Mouse (Mus musculus): ENCODE data around the gene Supt5. TPM values are rescaled to one million over a fixed set of nuclear protein-coding genes. Genes with fewer than 3 reads are reported as not detected.
A peak's percentile ranks its signal among the peaks of the same experiment; 100 is the strongest.

The Supt5 gene
- polyA plus RNA-seq, 2 experiments, result 76.2 to 116 TPM

DNA sequence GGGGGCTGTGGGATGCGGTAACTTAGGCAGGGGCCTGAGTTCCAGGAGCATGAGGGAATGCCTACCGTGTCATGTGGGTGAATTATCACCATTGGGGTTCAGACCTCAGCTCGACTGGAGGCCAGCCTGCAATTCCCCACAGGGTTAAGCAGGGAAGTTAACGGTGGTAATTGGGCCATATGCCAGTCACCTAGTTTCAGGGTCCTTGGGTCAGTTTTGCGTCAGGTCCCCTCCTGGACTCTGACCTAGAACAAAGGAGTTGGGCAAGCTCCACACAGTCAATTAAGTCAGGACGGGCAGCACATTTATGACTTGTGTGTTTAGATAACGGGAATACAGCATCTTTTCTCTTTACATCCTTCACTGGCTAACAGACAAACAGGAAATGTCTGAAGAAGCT lies 2.8 kb upstream of the Supt5 start:
- H3K9me3 ChIP-seq (ENCODE audit: control insufficient read depth, low read length), result no peaks in the 10 kb centered on the region
- no peaks in the 10 kb centered on the region for H3K36me3 ChIP-seq (ENCODE audit: control insufficient read depth, insufficient read depth, low read length)
- no peak for TF ChIP-seq POLR2A (IDR thresholded peaks at IDR 0.05; ENCODE audit: borderline replicate concordance, extremely low read depth, insufficient read depth, insufficient read length)
- ATAC-seq (ENCODE audit: low FRiP score, low read depth) (no peak), DNase-seq (ENCODE audit: low spot score) (no peak)
- no peak overlapping the region for H3K9ac ChIP-seq (ENCODE audit: low read depth, low read length, severe bottlenecking)
- H3K27me3 ChIP-seq (ENCODE audit: control insufficient read depth, insufficient read depth, low read length), result no peaks in the 10 kb centered on the region
- no peak overlapping the region for H3K4me3 ChIP-seq (replicated peaks; ENCODE audit: low read length)
- peak overlapping the region; percentile 48; the same call in 1 of the 2 replicates for H3K27ac ChIP-seq (replicated peaks; ENCODE audit: low read depth, low read length)
- H3K4me1 ChIP-seq (ENCODE audit: control insufficient read depth, insufficient read depth, low read length), result peaks cover 8% of the 10 kb centered on the region; the same call in 1 of the 2 replicates
- H3K4me2 ChIP-seq (replicated peaks; ENCODE audit: low read depth, low read length, severe bottlenecking), result no peak overlapping the region
- 27% methylated on average over 7 of the region's 7 CpGs for WGBS

DNA sequence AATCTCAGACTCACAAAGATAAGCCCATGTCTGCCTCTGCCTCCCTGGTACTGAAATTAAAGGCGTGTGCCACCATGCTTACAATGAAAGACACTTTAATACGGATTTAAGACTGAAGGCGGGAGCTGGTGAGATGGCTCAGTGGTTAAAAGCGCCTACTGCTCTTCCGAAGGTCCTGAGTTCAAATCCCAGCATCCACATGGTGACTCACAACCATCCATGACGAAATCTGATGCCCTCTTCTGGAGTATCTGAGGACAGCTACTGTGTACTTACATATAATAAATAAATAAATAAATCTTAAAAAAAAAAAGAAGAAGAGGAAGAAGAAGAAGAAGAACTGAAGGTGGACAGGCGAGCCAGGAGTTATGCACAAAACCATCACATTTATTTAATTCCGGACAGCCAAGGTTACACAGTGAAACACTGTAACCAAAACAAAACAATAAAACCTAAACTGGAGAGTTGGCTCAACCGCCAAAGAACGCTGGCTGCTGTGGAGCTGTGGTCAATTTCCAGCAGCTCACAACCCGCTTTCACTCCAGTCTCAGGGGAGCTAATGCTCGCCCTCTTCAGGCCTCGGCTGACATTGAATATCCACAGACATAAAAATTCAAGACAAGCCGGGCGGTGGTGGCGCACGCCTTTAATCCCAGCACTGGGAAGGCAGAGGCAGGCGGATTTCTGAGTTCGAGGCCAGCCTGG lies 819 bp upstream of the Supt5 start:
- no peak for ATAC-seq (ENCODE audit: low FRiP score, low read depth)
- Histone ChIP-seq H3K4me2 (replicated peaks; ENCODE audit: low read depth, low read length, severe bottlenecking) (peak overlapping the region; percentile 62), H3K9me3 (ENCODE audit: control insufficient read depth, low read length) (no peaks in the 10 kb centered on the region), H3K4me1 (ENCODE audit: control insufficient read depth, insufficient read depth, low read length) (peaks cover 8% of the 10 kb centered on the region; the same call in 1 of the 2 replicates), H3K27ac (replicated peaks; ENCODE audit: low read depth, low read length) (peak overlapping the region; percentile 87), H3K27me3 (ENCODE audit: control insufficient read depth, insufficient read depth, low read length) (no peaks in the 10 kb centered on the region), H3K9ac (ENCODE audit: low read depth, low read length, severe bottlenecking) (peak overlapping the region; percentile 96), H3K36me3 (ENCODE audit: control insufficient read depth, insufficient read depth, low read length) (0 out of 2 replicates have a peak, but pooled peaks cover 6% of the 10 kb centered on the region), H3K4me3 (replicated peaks; ENCODE audit: low read length) (peak overlapping the region; percentile 100)
- no peak for DNase-seq (ENCODE audit: low spot score)
- 79% methylated on average over 19 of the region's 19 CpGs for WGBS
- no peak for TF ChIP-seq POLR2A (IDR thresholded peaks at IDR 0.05; ENCODE audit: borderline replicate concordance, extremely low read depth, insufficient read depth, insufficient read length)

DNA sequence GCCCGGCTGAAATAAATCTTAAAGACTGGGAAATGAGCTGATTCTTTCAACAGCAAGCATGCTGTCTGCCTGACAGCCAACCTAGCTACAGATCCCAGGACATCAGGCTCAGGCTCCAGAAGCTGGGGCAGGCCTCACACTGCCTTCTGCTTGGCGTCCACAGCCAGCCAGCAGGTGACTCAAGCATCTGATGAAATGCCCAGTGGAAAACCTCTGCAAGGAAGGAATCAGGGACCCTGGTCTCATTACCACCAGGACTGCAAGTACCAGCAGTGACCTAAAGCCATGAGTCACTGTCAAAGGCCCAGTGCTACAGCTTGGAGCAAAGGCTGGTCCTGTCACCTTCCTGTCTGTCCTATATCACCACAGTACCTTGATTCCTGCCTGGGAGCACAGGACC lies 3.1 kb downstream of the Supt5 start:
- H3K4me1 ChIP-seq (ENCODE audit: control insufficient read depth, insufficient read depth, low read length), result peaks cover 3% of the 10 kb centered on the region; the same call in 1 of the 2 replicates
- no peak overlapping the region for H3K4me3 ChIP-seq (replicated peaks; ENCODE audit: low read length)
- WGBS, result 96% methylated on average over 2 of the region's 2 CpGs
- no peak for DNase-seq (ENCODE audit: low spot score)
- H3K36me3 ChIP-seq (ENCODE audit: control insufficient read depth, insufficient read depth, low read length), result peaks cover 20% of the 10 kb centered on the region
- H3K27ac ChIP-seq (replicated peaks; ENCODE audit: low read depth, low read length), result no peak overlapping the region
- no peak for ATAC-seq (ENCODE audit: low FRiP score, low read depth)
- H3K27me3 ChIP-seq (ENCODE audit: control insufficient read depth, insufficient read depth, low read length), result no peaks in the 10 kb centered on the region
- H3K9ac ChIP-seq (ENCODE audit: low read depth, low read length, severe bottlenecking), result no peak overlapping the region
- no peaks in the 10 kb centered on the region for H3K9me3 ChIP-seq (ENCODE audit: control insufficient read depth, low read length)
- no peak for TF ChIP-seq POLR2A (IDR thresholded peaks at IDR 0.05; ENCODE audit: borderline replicate concordance, extremely low read depth, insufficient read depth, insufficient read length)
- H3K4me2 ChIP-seq (replicated peaks; ENCODE audit: low read depth, low read length, severe bottlenecking), result no peak overlapping the region

- Histone ChIP-seq H3K9ac (ENCODE audit: low read depth, low read length, severe bottlenecking) (no peak overlapping the region), H3K36me3 (ENCODE audit: control insufficient read depth, insufficient read depth, low read length) (peaks cover 29% of the 10 kb centered on the region), H3K4me2 (replicated peaks; ENCODE audit: low read depth, low read length, severe bottlenecking) (no peak overlapping the region), H3K27me3 (ENCODE audit: control insufficient read depth, insufficient read depth, low read length) (no peaks in the 10 kb centered on the region), H3K4me3 (replicated peaks; ENCODE audit: low read length) (no peak overlapping the region), H3K9me3 (ENCODE audit: control insufficient read depth, low read length) (no peaks in the 10 kb centered on the region), H3K4me1 (ENCODE audit: control insufficient read depth, insufficient read depth, low read length) (peaks cover 3% of the 10 kb centered on the region; the same call in 1 of the 2 replicates), H3K27ac (replicated peaks; ENCODE audit: low read depth, low read length) (no peak overlapping the region)
- TF ChIP-seq POLR2A (IDR thresholded peaks at IDR 0.05; ENCODE audit: borderline replicate concordance, extremely low read depth, insufficient read depth, insufficient read length), result no peak
- ATAC-seq (ENCODE audit: low FRiP score, low read depth), result no peak
- 82% methylated on average over 4 of the region's 4 CpGs for WGBS
- DNase-seq (ENCODE audit: low spot score), result no peak
These were observed 4.0 kb downstream of the Supt5 start for GRCm38 (mm10) chr7:28334534-28334933.

DNA sequence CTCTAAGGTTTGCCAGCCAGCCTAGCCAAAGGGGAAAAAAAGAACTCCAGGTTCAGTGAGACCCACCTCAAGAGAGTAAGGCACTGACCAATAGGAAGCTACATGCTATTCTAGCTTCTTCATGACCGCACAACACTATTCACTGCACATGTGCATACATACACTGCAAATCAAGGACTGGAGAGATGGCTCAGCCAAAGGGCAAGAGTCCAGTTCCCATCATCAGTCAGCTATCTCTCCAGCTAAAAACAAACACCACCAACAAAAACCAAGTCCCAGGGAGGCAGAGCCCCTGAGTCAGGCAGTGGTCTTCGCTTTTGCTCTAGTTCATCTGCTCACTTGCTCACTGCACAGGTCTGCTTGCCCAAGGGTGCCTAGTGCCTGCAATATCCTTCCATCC lies 10.3 kb downstream of the Supt5 start:
- no peak overlapping the region for H3K4me2 ChIP-seq (replicated peaks; ENCODE audit: low read depth, low read length, severe bottlenecking)
- DNase-seq (ENCODE audit: low spot score) (no peak), ATAC-seq (ENCODE audit: low FRiP score, low read depth) (no peak)
- peaks cover 77% of the 10 kb centered on the region for H3K36me3 ChIP-seq (ENCODE audit: control insufficient read depth, insufficient read depth, low read length)
- TF ChIP-seq POLR2A (IDR thresholded peaks at IDR 0.05; ENCODE audit: borderline replicate concordance, extremely low read depth, insufficient read depth, insufficient read length), result no peak
- no peak overlapping the region for H3K27ac ChIP-seq (replicated peaks; ENCODE audit: low read depth, low read length)
- H3K4me1 ChIP-seq (ENCODE audit: control insufficient read depth, insufficient read depth, low read length), result no peaks in the 10 kb centered on the region
- H3K9ac ChIP-seq (ENCODE audit: low read depth, low read length, severe bottlenecking), result no peak overlapping the region
- no peaks in the 10 kb centered on the region for H3K27me3 ChIP-seq (ENCODE audit: control insufficient read depth, insufficient read depth, low read length)
- no peaks in the 10 kb centered on the region for H3K9me3 ChIP-seq (ENCODE audit: control insufficient read depth, low read length)
- no peak overlapping the region for H3K4me3 ChIP-seq (replicated peaks; ENCODE audit: low read length)
- WGBS, result 95% methylated on average over 2 of the region's 2 CpGs

Measured in limb, embryonic 14.5 days (tissue).